Mouse (Mus musculus): ENCODE measurements around the gene Drd1. TPM values are rescaled to one million over a fixed set of nuclear protein-coding genes. Genes with fewer than 3 reads are reported as not detected.

Drd1 gene
- polyA plus RNA-seq (2016; fragmentation: Nextera tagmentation; extraction: Ambion mirVana) = not detected in 2 replicates

DNA sequence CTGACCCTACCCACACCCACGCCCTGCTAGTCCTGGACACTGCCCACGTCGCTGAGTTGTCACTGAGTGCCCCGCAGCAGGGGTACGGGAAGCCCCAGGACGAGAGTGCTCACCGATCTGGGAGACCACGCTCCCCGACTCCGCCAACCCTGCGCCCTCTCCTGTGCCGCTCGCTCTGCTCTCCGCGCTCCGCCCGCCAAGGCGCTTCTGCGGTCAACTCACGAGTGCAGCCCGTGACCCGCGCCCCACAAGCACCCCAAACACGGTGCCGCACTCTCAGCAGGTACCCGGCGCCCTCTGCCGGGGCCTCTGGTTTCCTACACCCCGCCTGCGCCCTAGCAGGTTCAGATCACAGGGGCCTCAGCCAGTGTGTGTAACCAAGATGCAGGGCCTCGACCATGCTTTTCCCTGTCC lies at the start of gene Drd1:
Gene Drd1, minus strand, starts transcription at position 258 of the 414 bp plus-strand sequence.
- DNase-seq (ENCODE audit: low spot score) = peak; percentile 84
- Histone ChIP-seq H3K4me3 (peak within 1 kb of the TSS; percentile 59), H3K4me1 (peaks cover 15% of the 10 kb centered on the region), H3K27me3 (ENCODE audit: low read depth, poor library complexity, severe bottlenecking) (peaks cover 60% of the 10 kb centered on the region), H3K36me3 (no peaks in the 10 kb centered on the region), H3K9me3 (replicated peaks) (no peaks in the 10 kb centered on the region), H3K27ac (no peak within 1 kb of the TSS)
- under 1% methylated on average over 31 of the region's 31 CpGs for WGBS

- WGBS = 80% methylated on average over 10 of the region's 10 CpGs
These were observed 48.4 kb upstream of the Drd1 start for GRCm38 (mm10) chr13:54103866-54104265.

DNA sequence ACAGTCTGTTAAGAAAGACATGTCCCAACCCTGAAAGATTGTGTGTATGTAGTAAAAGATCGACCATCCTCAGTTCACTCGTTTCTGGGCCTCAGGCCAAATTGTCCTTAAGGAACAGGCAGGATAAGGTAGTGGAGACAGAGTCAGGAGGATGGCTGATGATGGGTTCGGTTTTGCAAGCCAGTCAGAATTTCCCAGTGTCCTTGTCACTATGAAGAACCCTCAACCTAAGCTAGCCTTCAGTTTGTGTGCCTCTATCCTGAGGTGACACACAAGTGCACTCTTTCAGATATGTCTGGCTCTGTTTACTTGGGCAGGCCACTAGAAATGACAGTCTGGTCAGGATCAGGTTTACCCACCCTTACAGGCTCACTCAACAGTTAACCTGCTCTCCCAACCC lies 47.8 kb upstream of the Drd1 start:
- H3K4me1 ChIP-seq = no peaks in the 10 kb centered on the region
- no peak overlapping the region for H3K4me3 ChIP-seq
- H3K27ac ChIP-seq = no peak overlapping the region
- no peaks in the 10 kb centered on the region for H3K9me3 ChIP-seq (replicated peaks)
- DNase-seq (ENCODE audit: low spot score) = no peak
- H3K27me3 ChIP-seq (ENCODE audit: low read depth, poor library complexity, severe bottlenecking) = no peaks in the 10 kb centered on the region
- 97% methylated on average over 3 of the region's 3 CpGs for WGBS
- peaks cover 74% of the 10 kb centered on the region for H3K36me3 ChIP-seq

More at GRCm38 (mm10) chr13:54103866-54104265, 48.4 kb upstream of the Drd1 start:
- Histone ChIP-seq H3K27me3 (ENCODE audit: low read depth, poor library complexity, severe bottlenecking) (no peaks in the 10 kb centered on the region), H3K27ac (no peak overlapping the region), H3K4me3 (no peak overlapping the region), H3K36me3 (peaks cover 71% of the 10 kb centered on the region), H3K9me3 (replicated peaks) (no peaks in the 10 kb centered on the region), H3K4me1 (no peaks in the 10 kb centered on the region)
- DNase-seq (ENCODE audit: low spot score) = no peak

- WGBS = 96% methylated on average over 3 of the region's 3 CpGs
- no peak for DNase-seq (ENCODE audit: low spot score)
- H3K9me3 ChIP-seq (replicated peaks) = no peaks in the 10 kb centered on the region
- H3K36me3 ChIP-seq = peaks cover 76% of the 10 kb centered on the region
- H3K27ac ChIP-seq = no peak overlapping the region
- no peaks in the 10 kb centered on the region for H3K4me1 ChIP-seq
- H3K4me3 ChIP-seq = no peak overlapping the region
- H3K27me3 ChIP-seq (ENCODE audit: low read depth, poor library complexity, severe bottlenecking) = no peaks in the 10 kb centered on the region
These were observed 46.6 kb upstream of the Drd1 start for GRCm38 (mm10) chr13:54102061-54102460.

DNA sequence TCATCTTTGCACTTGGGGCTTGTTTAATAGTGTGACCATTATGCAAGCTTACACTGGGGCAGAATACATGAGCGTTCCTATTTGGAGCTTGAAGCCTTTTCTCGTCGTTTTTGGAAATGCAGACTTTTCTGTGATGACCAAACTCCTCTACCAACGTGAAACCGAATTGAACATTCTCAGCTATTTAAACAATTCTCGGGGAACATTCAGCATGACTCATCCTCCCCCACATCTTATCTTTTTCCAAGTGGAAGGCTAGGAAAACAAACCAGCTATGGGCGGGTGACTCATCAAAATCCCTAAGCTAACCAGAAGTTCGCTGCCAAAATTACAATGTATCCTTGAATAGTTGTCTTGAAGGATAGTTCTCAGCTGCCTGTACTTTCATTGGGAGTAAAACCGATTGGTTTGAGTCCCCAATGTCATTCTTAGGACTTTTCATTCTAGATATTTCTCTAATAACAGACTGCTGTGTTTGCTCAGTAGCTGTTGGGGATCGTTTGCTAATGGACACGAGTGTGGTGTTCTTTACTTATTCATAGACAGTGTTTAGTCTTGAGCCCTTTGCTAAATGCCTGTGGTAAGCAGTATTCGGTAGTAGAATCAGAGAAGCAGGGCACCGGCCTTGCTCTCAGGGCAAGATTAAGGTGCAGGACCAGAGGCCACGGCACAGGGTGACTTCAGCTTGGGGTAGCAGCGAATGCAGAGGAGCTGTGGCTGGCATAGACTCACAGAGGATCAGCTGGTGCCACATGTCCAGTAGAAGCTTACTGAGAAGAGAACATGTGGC lies 45.7 kb upstream of the Drd1 start:
- WGBS = 91% methylated on average over 15 of the region's 15 CpGs
- H3K4me1 ChIP-seq = no peaks in the 10 kb centered on the region
- H3K9me3 ChIP-seq (replicated peaks) = no peaks in the 10 kb centered on the region
- no peak overlapping the region for H3K27ac ChIP-seq
- peaks cover 73% of the 10 kb centered on the region for H3K36me3 ChIP-seq
- H3K27me3 ChIP-seq (ENCODE audit: low read depth, poor library complexity, severe bottlenecking) = no peaks in the 10 kb centered on the region
- no peak for DNase-seq (ENCODE audit: low spot score)
- no peak overlapping the region for H3K4me3 ChIP-seq

DNA sequence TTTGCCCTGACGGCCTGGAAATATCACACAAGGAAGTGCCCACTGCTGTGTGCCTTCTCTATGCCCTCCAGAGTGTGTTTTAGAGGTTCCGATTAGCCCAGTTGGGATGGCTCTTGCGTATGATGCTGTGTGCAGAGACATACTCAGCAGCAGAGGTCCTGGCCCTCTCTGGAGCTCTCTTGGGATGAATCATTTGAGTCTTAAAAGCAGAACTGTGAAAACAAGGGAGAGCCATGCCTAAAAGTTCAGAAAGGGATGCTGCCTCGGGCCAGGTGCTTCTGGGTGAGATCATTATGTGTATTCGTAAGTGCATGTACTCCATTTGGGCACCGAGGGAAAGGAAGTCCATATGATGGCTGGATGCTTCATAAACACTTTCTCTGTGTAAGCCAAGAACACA lies 42.3 kb upstream of the Drd1 start:
- H3K9me3 ChIP-seq (replicated peaks) = no peaks in the 10 kb centered on the region
- H3K36me3 ChIP-seq = peaks cover 84% of the 10 kb centered on the region
- H3K4me1 ChIP-seq = no peaks in the 10 kb centered on the region
- H3K27ac ChIP-seq = no peak overlapping the region
- DNase-seq (ENCODE audit: low spot score) = no peak
- H3K4me3 ChIP-seq = no peak overlapping the region
- H3K27me3 ChIP-seq (ENCODE audit: low read depth, poor library complexity, severe bottlenecking) = no peaks in the 10 kb centered on the region
- WGBS = 91% methylated on average over 6 of the region's 6 CpGs

GRCm38 (mm10) chr13:54097227-54097626 lies 41.7 kb upstream of the Drd1 start:
- H3K36me3 ChIP-seq = peaks cover 85% of the 10 kb centered on the region
- H3K4me3 ChIP-seq = no peak overlapping the region
- H3K27me3 ChIP-seq (ENCODE audit: low read depth, poor library complexity, severe bottlenecking) = no peaks in the 10 kb centered on the region
- no peaks in the 10 kb centered on the region for H3K4me1 ChIP-seq
- no peak overlapping the region for H3K27ac ChIP-seq
- no peaks in the 10 kb centered on the region for H3K9me3 ChIP-seq (replicated peaks)
- DNase-seq (ENCODE audit: low spot score) = no peak
- 97% methylated on average over 4 of the region's 4 CpGs for WGBS

DNA sequence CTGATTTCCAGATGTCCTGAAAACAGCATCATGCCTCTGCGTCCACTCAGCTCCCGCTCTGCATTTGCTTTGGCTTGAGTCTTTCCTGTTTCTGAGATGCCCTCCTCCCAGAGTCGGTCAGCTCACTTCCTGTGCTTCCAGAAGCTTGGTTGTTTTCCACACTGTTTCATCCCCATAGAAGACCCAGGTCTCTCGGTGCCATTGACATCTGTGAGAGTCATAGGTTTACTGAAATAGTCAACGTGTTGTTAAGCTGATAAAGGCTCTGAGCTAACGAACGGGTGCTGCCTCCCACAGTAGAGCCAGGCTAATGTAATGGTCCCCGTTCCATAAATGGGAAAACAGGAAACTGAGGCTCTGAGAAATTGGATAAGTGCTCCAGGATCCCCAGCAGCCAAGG lies 40.2 kb upstream of the Drd1 start:
- peaks cover 93% of the 10 kb centered on the region for H3K36me3 ChIP-seq
- 93% methylated on average over 8 of the region's 8 CpGs for WGBS

GRCm38 (mm10) chr13:54094963-54095362 lies 39.5 kb upstream of the Drd1 start:
- 91% methylated on average over 6 of the region's 6 CpGs for WGBS
- no peaks in the 10 kb centered on the region for H3K9me3 ChIP-seq (replicated peaks)
- no peak overlapping the region for H3K4me3 ChIP-seq
- H3K4me1 ChIP-seq = no peaks in the 10 kb centered on the region
- no peak overlapping the region for H3K27ac ChIP-seq
- DNase-seq (ENCODE audit: low spot score) = no peak
- H3K36me3 ChIP-seq = peaks cover 95% of the 10 kb centered on the region
- H3K27me3 ChIP-seq (ENCODE audit: low read depth, poor library complexity, severe bottlenecking) = no peaks in the 10 kb centered on the region

More for the DNA sequence above, 40.2 kb upstream of the Drd1 start:
- Histone ChIP-seq H3K4me3 (no peak overlapping the region), H3K27ac (no peak overlapping the region), H3K4me1 (no peaks in the 10 kb centered on the region), H3K27me3 (ENCODE audit: low read depth, poor library complexity, severe bottlenecking) (no peaks in the 10 kb centered on the region), H3K9me3 (replicated peaks) (no peaks in the 10 kb centered on the region)
- DNase-seq (ENCODE audit: low spot score) = no peak

GRCm38 (mm10) chr13:54094349-54094748 lies 38.8 kb upstream of the Drd1 start:
- Histone ChIP-seq H3K27me3 (ENCODE audit: low read depth, poor library complexity, severe bottlenecking) (no peaks in the 10 kb centered on the region), H3K36me3 (peaks cover 95% of the 10 kb centered on the region), H3K27ac (no peak overlapping the region), H3K4me1 (no peaks in the 10 kb centered on the region), H3K9me3 (replicated peaks) (no peaks in the 10 kb centered on the region), H3K4me3 (no peak overlapping the region)
- 96% methylated on average over 4 of the region's 4 CpGs for WGBS
- no peak for DNase-seq (ENCODE audit: low spot score)

DNA sequence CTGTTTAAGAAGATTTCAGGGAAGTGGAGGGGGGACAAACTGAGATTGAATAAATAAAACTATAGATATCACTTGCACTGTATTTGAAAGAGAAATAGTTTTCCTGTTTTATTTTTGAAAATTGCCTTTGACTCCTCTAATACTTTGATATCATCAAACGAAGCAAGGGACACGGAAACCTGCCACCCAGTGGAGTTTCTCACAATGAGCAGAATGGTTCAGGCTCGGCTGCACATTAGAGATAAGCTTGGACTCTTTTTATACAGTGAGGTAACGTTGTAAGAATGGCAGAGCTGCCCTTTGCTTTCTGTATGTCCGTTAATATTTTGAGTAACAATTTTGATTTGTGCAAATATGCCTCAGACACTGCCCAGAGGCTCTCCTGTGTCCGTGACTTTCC lies 36.2 kb upstream of the Drd1 start:
- no peak overlapping the region for H3K27ac ChIP-seq
- WGBS = 92% methylated on average over 6 of the region's 6 CpGs
- peaks cover 95% of the 10 kb centered on the region for H3K36me3 ChIP-seq

DNA sequence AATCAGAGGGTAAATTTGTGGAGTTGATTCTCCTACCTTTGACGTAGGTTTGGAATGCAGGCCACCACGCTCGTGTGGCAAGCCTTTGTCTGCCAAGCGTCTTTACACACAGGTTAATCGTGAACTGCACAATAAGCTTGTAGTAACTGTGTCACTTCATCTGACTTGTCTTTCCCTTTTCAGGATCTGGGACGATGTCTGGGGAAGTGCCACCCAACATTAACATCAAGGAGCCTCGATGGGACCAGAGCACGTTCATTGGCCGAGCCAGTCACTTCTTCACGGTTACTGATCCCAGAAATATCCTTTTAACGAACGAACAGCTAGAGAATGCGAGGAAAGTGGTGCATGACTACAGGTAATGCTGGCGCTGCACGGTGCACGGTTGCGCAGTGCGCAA lies 29.8 kb upstream of the Drd1 start:
- Histone ChIP-seq H3K36me3 (peaks cover 52% of the 10 kb centered on the region), H3K9me3 (replicated peaks) (no peaks in the 10 kb centered on the region)

More for the DNA sequence above, 36.2 kb upstream of the Drd1 start:
- no peak for DNase-seq (ENCODE audit: low spot score)
- no peak overlapping the region for H3K4me3 ChIP-seq
- no peaks in the 10 kb centered on the region for H3K27me3 ChIP-seq (ENCODE audit: low read depth, poor library complexity, severe bottlenecking)
- H3K9me3 ChIP-seq (replicated peaks) = no peaks in the 10 kb centered on the region
- H3K4me1 ChIP-seq = no peaks in the 10 kb centered on the region

GRCm38 (mm10) chr13:54084826-54085225 lies 29.3 kb upstream of the Drd1 start:
- 92% methylated on average over 5 of the region's 5 CpGs for WGBS
- peaks cover 49% of the 10 kb centered on the region for H3K36me3 ChIP-seq

More for the DNA sequence above, 29.8 kb upstream of the Drd1 start:
- no peak for DNase-seq (ENCODE audit: low spot score)
- H3K4me3 ChIP-seq = no peak overlapping the region
- H3K27me3 ChIP-seq (ENCODE audit: low read depth, poor library complexity, severe bottlenecking) = no peaks in the 10 kb centered on the region
- peaks cover 2% of the 10 kb centered on the region; the same call in 1 of the 2 replicates for H3K4me1 ChIP-seq
- WGBS = 96% methylated on average over 18 of the region's 18 CpGs
- no peak overlapping the region for H3K27ac ChIP-seq

More at GRCm38 (mm10) chr13:54084826-54085225, 29.3 kb upstream of the Drd1 start:
- H3K27ac ChIP-seq = no peak overlapping the region
- H3K27me3 ChIP-seq (ENCODE audit: low read depth, poor library complexity, severe bottlenecking) = no peaks in the 10 kb centered on the region
- DNase-seq (ENCODE audit: low spot score) = no peak
- peaks cover 6% of the 10 kb centered on the region; the same call in 1 of the 2 replicates for H3K4me1 ChIP-seq
- no peaks in the 10 kb centered on the region for H3K9me3 ChIP-seq (replicated peaks)
- no peak overlapping the region for H3K4me3 ChIP-seq
